Mouse (Mus musculus): ENCODE measurements around the gene Slit3.

- TF ChIP-seq POLR2AphosphoS5 (IDR thresholded peaks at IDR 0.05; ENCODE audit: insufficient replicate concordance, low read depth, low read length) (no peak), TAL1 (conservative IDR thresholded peaks at IDR 0.05; ENCODE audit: low read depth, low read length) (no peak)
These were observed 345.7 kb downstream of the Slit3 start for GRCm38 (mm10) chr11:35466701-35467100.

Data from G1E (cell line).